Mouse (Mus musculus) midbrain, embryonic 10.5 days (tissue): Measurements from ENCODE around the gene Rnf166. TPM values are rescaled to one million over a fixed set of nuclear protein-coding genes. Genes with fewer than 3 reads are reported as not detected.

Experiments used
- DNase-seq: peaks from one replicate; pipeline ENCODE4 v3.0.0-alpha.2; 2017; ENCODE audit warnings: low spot score
- H3K27ac ChIP-seq: fragments of 300-500 bp; sonication (generic); replicated peaks from 2 replicates; pipeline ENCODE4 v1.5.1; 2016; ENCODE audit warnings: mild to moderate bottlenecking
- H3K27me3 ChIP-seq: fragments of 300-500 bp; sonication (generic); 2 replicates; pipeline ENCODE4 v1.6.1; 2016; ENCODE audit warnings: low read depth, mild to moderate bottlenecking; ENCODE audit not compliant: poor library complexity, severe bottlenecking
- H3K36me3 ChIP-seq: fragments of 300-500 bp; sonication (generic); 2 replicates; pipeline ENCODE4 v1.6.1; 2016; ENCODE audit warnings: mild to moderate bottlenecking, moderate library complexity
- H3K4me1 ChIP-seq: fragments of 300-500 bp; sonication (generic); 2 replicates; pipeline ENCODE4 v1.6.1; 2016
- H3K4me3 ChIP-seq: fragments of 300-500 bp; sonication (generic); 2 replicates; pipeline ENCODE4 v1.5.1; 2016; ENCODE audit warnings: mild to moderate bottlenecking, moderate library complexity
- H3K9me3 ChIP-seq: fragments of 300-500 bp; sonication (generic); replicated peaks from 2 replicates; pipeline ENCODE4 v1.6.1; 2016; ENCODE audit warnings: mild to moderate bottlenecking
- WGBS: fragments of 180-500 bp; shearing (Covaris S2); methylation state at CpG from one replicate; pipeline ENCODE4 v1.1.7; 2016; 5-methylcytosine and 5-hydroxymethylcytosine counted together
- polyA plus RNA-seq: library from polyadenylated mRNA; unstranded; fragments of >200 nt; fragmentation: Nextera tagmentation; extraction: Ambion mirVana; gene quantifications from 2 replicates; pipeline ENCODE4 v1.2.1, GENCODE M21; 2016

Gene Rnf166
- polyA plus RNA-seq, 1 experiment from 2014 or later: 31.7 TPM

GRCm38 (mm10) chr8:122497016-122497734, 21.3 kb upstream of the Rnf166 start:
- Histone ChIP-seq H3K36me3 (peaks cover 16% of the 10 kb centered on the region; the same call in 1 of the 2 replicates), H3K27ac (no peak overlapping the region), H3K4me1 (no peaks in the 10 kb centered on the region; the same call in 1 of the 2 replicates), H3K9me3 (no peaks in the 10 kb centered on the region), H3K4me3 (no peak overlapping the region), H3K27me3 (no peaks in the 10 kb centered on the region)
- 86% methylated on average over 12 of the region's 12 CpGs for WGBS
- DNase-seq: no peak

- WGBS: 95% methylated on average over 9 of the region's 9 CpGs
- no peaks in the 10 kb centered on the region for H3K9me3 ChIP-seq
- H3K27ac ChIP-seq: no peak overlapping the region
- H3K36me3 ChIP-seq: peaks cover 40% of the 10 kb centered on the region
- DNase-seq: no peak
- no peaks in the 10 kb centered on the region for H3K4me1 ChIP-seq
- H3K4me3 ChIP-seq: no peak overlapping the region
- H3K27me3 ChIP-seq: no peaks in the 10 kb centered on the region
These were observed 12.5 kb upstream of the Rnf166 start for GRCm38 (mm10) chr8:122488387-122488786.

- no peaks in the 10 kb centered on the region for H3K9me3 ChIP-seq
- no peaks in the 10 kb centered on the region for H3K27me3 ChIP-seq
- H3K4me3 ChIP-seq: no peak overlapping the region
- WGBS: 94% methylated on average over 12 of the region's 12 CpGs
- DNase-seq: no peak
- no peaks in the 10 kb centered on the region for H3K4me1 ChIP-seq
- peaks cover 68% of the 10 kb centered on the region for H3K36me3 ChIP-seq
- no peak overlapping the region for H3K27ac ChIP-seq
These were observed 9.0 kb upstream of the Rnf166 start for GRCm38 (mm10) chr8:122484831-122485230.

- peaks cover 73% of the 10 kb centered on the region for H3K36me3 ChIP-seq
- no peak for DNase-seq
- H3K27ac ChIP-seq: no peak overlapping the region
- H3K27me3 ChIP-seq: no peaks in the 10 kb centered on the region
- H3K4me3 ChIP-seq: no peak overlapping the region
- 95% methylated on average over 7 of the region's 7 CpGs for WGBS
- 0 out of 2 replicates have a peak, but pooled peaks cover 4% of the 10 kb centered on the region for H3K4me1 ChIP-seq
- H3K9me3 ChIP-seq: no peaks in the 10 kb centered on the region
These were observed 8.0 kb upstream of the Rnf166 start for GRCm38 (mm10) chr8:122483877-122484276.

GRCm38 (mm10) chr8:122482448-122482847, 6.6 kb upstream of the Rnf166 start:
- 96% methylated on average over 8 of the region's 8 CpGs for WGBS
- no peak overlapping the region for H3K4me3 ChIP-seq
- H3K27ac ChIP-seq: no peak overlapping the region
- peaks cover 8% of the 10 kb centered on the region for H3K4me1 ChIP-seq
- no peak for DNase-seq
- no peaks in the 10 kb centered on the region for H3K9me3 ChIP-seq
- peaks cover 84% of the 10 kb centered on the region for H3K36me3 ChIP-seq
- H3K27me3 ChIP-seq: no peaks in the 10 kb centered on the region

- DNase-seq: no peak
- no peaks in the 10 kb centered on the region for H3K9me3 ChIP-seq
- H3K27me3 ChIP-seq: no peaks in the 10 kb centered on the region
- peak overlapping the region; percentile 92 for H3K27ac ChIP-seq
- H3K4me1 ChIP-seq: peaks cover 34% of the 10 kb centered on the region
- peak overlapping the region; percentile 81 for H3K4me3 ChIP-seq
- H3K36me3 ChIP-seq: peaks cover 63% of the 10 kb centered on the region
- 17% methylated on average over 16 of the region's 16 CpGs for WGBS
These were observed 808 bp downstream of the Rnf166 start for GRCm38 (mm10) chr8:122474951-122475560.

GRCm38 (mm10) chr8:122473911-122474421, 1.9 kb downstream of the Rnf166 start:
- 94% methylated on average over 8 of the region's 8 CpGs for WGBS
- Histone ChIP-seq H3K27ac (no peak overlapping the region), H3K4me3 (peak overlapping the region; percentile 18; the same call in 1 of the 2 replicates), H3K36me3 (peaks cover 59% of the 10 kb centered on the region), H3K9me3 (no peaks in the 10 kb centered on the region), H3K27me3 (no peaks in the 10 kb centered on the region), H3K4me1 (peaks cover 31% of the 10 kb centered on the region)
- DNase-seq: no peak

- no peaks in the 10 kb centered on the region for H3K27me3 ChIP-seq
- H3K36me3 ChIP-seq: peaks cover 67% of the 10 kb centered on the region
- H3K27ac ChIP-seq: no peak overlapping the region
- WGBS: 79% methylated on average over 5 of the region's 5 CpGs
- no peak overlapping the region for H3K4me3 ChIP-seq
- no peak for DNase-seq
- peaks cover 15% of the 10 kb centered on the region for H3K4me1 ChIP-seq
- no peaks in the 10 kb centered on the region for H3K9me3 ChIP-seq
These were observed 5.2 kb downstream of the Rnf166 start for GRCm38 (mm10) chr8:122470691-122471090.

- Histone ChIP-seq H3K27ac (no peak overlapping the region), H3K9me3 (no peaks in the 10 kb centered on the region), H3K4me3 (no peak overlapping the region), H3K36me3 (peaks cover 67% of the 10 kb centered on the region), H3K27me3 (no peaks in the 10 kb centered on the region), H3K4me1 (peaks cover 10% of the 10 kb centered on the region)
- no peak for DNase-seq
- WGBS: 90% methylated on average over 10 of the region's 10 CpGs
These were observed 5.9 kb downstream of the Rnf166 start for GRCm38 (mm10) chr8:122469965-122470364.

- Histone ChIP-seq H3K27ac (no peak overlapping the region), H3K4me1 (peaks cover 5% of the 10 kb centered on the region), H3K9me3 (no peaks in the 10 kb centered on the region), H3K27me3 (no peaks in the 10 kb centered on the region), H3K36me3 (peaks cover 67% of the 10 kb centered on the region), H3K4me3 (no peak overlapping the region)
- WGBS: 84% methylated on average over 6 of the region's 6 CpGs
- no peak for DNase-seq
These were observed 6.5 kb downstream of the Rnf166 start for GRCm38 (mm10) chr8:122469407-122469806.

- Histone ChIP-seq H3K4me3 (no peak overlapping the region), H3K4me1 (peaks cover 4% of the 10 kb centered on the region; the same call in 1 of the 2 replicates), H3K36me3 (peaks cover 53% of the 10 kb centered on the region), H3K27ac (no peak overlapping the region), H3K9me3 (no peaks in the 10 kb centered on the region), H3K27me3 (peaks cover 7% of the 10 kb centered on the region)
- WGBS: 93% methylated on average over 13 of the region's 13 CpGs
- no peak for DNase-seq
These were observed 8.0 kb downstream of the Rnf166 start for GRCm38 (mm10) chr8:122467816-122468215.

GRCm38 (mm10) chr8:122464985-122465384, 10.9 kb downstream of the Rnf166 start:
- Histone ChIP-seq H3K36me3 (peaks cover 35% of the 10 kb centered on the region), H3K27ac (no peak overlapping the region), H3K4me3 (no peak overlapping the region), H3K4me1 (peaks cover 29% of the 10 kb centered on the region), H3K9me3 (no peaks in the 10 kb centered on the region), H3K27me3 (peaks cover 35% of the 10 kb centered on the region)
- DNase-seq: no peak
- 76% methylated on average over 7 of the region's 7 CpGs for WGBS
